Comparison of ENCODE assay signal across 18 mouse cellular contexts in the genomic region with DNA sequence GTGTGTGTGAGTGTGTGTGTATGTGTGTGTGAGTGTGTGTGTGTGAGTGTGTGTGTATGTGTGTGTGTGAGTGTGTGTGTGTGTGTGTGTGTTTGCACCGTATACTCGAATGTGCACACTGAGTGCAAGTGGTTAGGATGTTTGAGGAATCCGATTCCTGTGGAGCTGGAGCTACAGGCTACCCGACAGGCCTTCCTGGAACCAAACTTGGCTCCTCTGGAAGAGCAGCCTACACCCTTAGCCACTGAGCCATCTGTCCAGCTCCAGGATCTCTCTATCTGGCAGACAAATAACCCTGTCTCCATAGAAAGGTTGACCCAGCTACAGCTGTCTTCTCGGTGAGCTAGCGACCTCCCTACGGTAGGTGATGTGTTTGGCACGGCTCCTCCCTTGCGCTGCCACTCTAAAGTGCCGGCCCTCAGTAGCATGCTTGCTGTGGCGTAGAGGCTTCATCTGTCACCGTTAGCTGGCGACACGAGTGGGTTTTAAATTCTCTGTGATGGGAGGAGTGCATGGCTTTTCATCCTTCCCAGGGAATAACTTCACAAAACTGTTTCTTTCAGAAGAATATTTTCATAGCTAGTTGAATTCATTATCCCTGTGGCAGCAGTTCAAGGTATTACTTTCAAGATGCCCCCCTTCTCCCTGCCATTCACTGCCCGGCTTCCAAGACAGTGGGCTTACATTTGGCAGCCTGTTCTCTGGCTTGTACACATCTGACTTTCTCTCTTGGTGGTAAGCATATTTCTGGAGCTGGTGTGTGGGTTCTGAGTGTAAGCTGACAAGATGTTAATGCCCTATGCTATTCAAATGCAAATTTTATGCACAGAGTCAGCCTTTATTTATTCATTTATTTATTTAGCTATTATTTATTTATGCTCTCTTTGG.
DNase-seq lines count a peak whose midpoint lies in the region; ATAC-seq lines count a peak whose summit lies in the region.
"Had no signal": no experiment of that assay in that cellular context is flagged by ENCODE, and none has a peak within 500 bp of the region (broad histone marks: within the 10 kb centered on the region; RNA-seq: fewer than 3 reads in every experiment).

No protein-coding gene starts in this region.

- DNase-seq in forebrain, embryonic 14.5 days (ENCODE audit: low spot score): peak; percentile 19
- DNase-seq in hindbrain, embryonic 14.5 days (ENCODE audit: low spot score): no peak
- no peak for DNase-seq in hindbrain, embryonic 10.5 days (ENCODE audit: low spot score)
- DNase-seq in brain, adult 2 months (ENCODE audit: low read depth, low spot score): peak; percentile 50
- no peak for DNase-seq in c-Kit-positive CD71-positive TER-119-positive erythroid progenitor cells, embryonic 14.5 days (ENCODE audit: low spot score)
- DNase-seq: adrenal gland, postnatal 25 days; B cell, adult 2 months; gastrocnemius, postnatal 14 days; kidney, adult 18-20 months; lung, postnatal 4 days; right cerebral cortex, postnatal 14 days; thymus, adult 18-20 months had no signal

- no peaks in the 10 kb centered on the region for H3K36me3 ChIP-seq in forebrain, embryonic 14.5 days (ENCODE audit: control insufficient read depth, insufficient read depth, low read length)
- H3K36me3 ChIP-seq in forebrain, embryonic 16.5 days (ENCODE audit: control insufficient read depth, insufficient read depth): no peaks in the 10 kb centered on the region
- no peaks in the 10 kb centered on the region for H3K36me3 ChIP-seq in hindbrain, embryonic 14.5 days (replicated peaks; ENCODE audit: control insufficient read depth, insufficient read depth)
- H3K36me3 ChIP-seq in hindbrain, embryonic 10.5 days: no peaks in the 10 kb centered on the region
- no peaks in the 10 kb centered on the region for H3K36me3 ChIP-seq in midbrain, embryonic 15.5 days (replicated peaks)
- H3K36me3 ChIP-seq: lung, embryonic 15.5 days; neural tube, embryonic 15.5 days had no signal

- no peaks in the 10 kb centered on the region for H3K4me1 ChIP-seq in forebrain, embryonic 14.5 days (ENCODE audit: control insufficient read depth, insufficient read depth, low read length)
- peaks cover 5% of the 10 kb centered on the region; the same call in 1 of the 2 replicates for H3K4me1 ChIP-seq in forebrain, embryonic 16.5 days (replicated peaks; ENCODE audit: control insufficient read depth, insufficient read depth, low read length)
- H3K4me1 ChIP-seq in hindbrain, embryonic 14.5 days (replicated peaks; ENCODE audit: control insufficient read depth, insufficient read depth, low read length): no peaks in the 10 kb centered on the region; the same call in 1 of the 2 replicates
- H3K4me1 ChIP-seq in hindbrain, embryonic 10.5 days (replicated peaks): 0 out of 2 replicates have a peak, but pooled peaks cover 3% of the 10 kb centered on the region
- H3K4me1 ChIP-seq in midbrain, embryonic 15.5 days: no peaks in the 10 kb centered on the region
- H3K4me1 ChIP-seq: lung, embryonic 15.5 days had no signal

- H3K4me2 ChIP-seq in forebrain, embryonic 14.5 days (ENCODE audit: low read length): no peak overlapping the region
- no peak overlapping the region for H3K4me2 ChIP-seq in forebrain, embryonic 16.5 days (ENCODE audit: low read length)
- H3K4me2 ChIP-seq in hindbrain, embryonic 14.5 days (replicated peaks): no peak overlapping the region
- H3K4me2 ChIP-seq in midbrain, embryonic 15.5 days: no peak overlapping the region
- H3K4me2 ChIP-seq: lung, embryonic 15.5 days; neural tube, embryonic 15.5 days had no signal

- 73% methylated on average over 15 of the region's 15 CpGs for WGBS in forebrain, embryonic 14.5 days
- 52% methylated on average over 15 of the region's 15 CpGs for WGBS in forebrain, embryonic 16.5 days
- WGBS in hindbrain, embryonic 14.5 days: 62% methylated on average over 15 of the region's 15 CpGs
- WGBS in hindbrain, embryonic 10.5 days: 85% methylated on average over 15 of the region's 15 CpGs
- 66% methylated on average over 15 of the region's 15 CpGs for WGBS in midbrain, embryonic 15.5 days

- no peaks in the 10 kb centered on the region for H3K27me3 ChIP-seq in forebrain, embryonic 14.5 days (replicated peaks; ENCODE audit: control insufficient read depth, insufficient read depth, low read length)
- no peaks in the 10 kb centered on the region for H3K27me3 ChIP-seq in forebrain, embryonic 16.5 days (replicated peaks; ENCODE audit: control insufficient read depth, insufficient read depth, low read length)
- H3K27me3 ChIP-seq in hindbrain, embryonic 14.5 days (ENCODE audit: control insufficient read depth, insufficient read depth, low read length): no peaks in the 10 kb centered on the region
- no peaks in the 10 kb centered on the region for H3K27me3 ChIP-seq in hindbrain, embryonic 10.5 days (ENCODE audit: insufficient read depth, poor library complexity, severe bottlenecking)
- no peaks in the 10 kb centered on the region for H3K27me3 ChIP-seq in midbrain, embryonic 15.5 days (replicated peaks)
- H3K27me3 ChIP-seq: lung, embryonic 15.5 days; neural tube, embryonic 15.5 days had no signal

- no peak overlapping the region for H3K27ac ChIP-seq in forebrain, embryonic 14.5 days (ENCODE audit: low read depth, low read length)
- no peak overlapping the region for H3K27ac ChIP-seq in forebrain, embryonic 16.5 days (ENCODE audit: low read length)
- H3K27ac ChIP-seq in hindbrain, embryonic 14.5 days: no peak overlapping the region
- H3K27ac ChIP-seq in hindbrain, embryonic 10.5 days: no peak overlapping the region
- 0 out of 2 replicates have a peak overlapping the region, but pooled peaks have one; percentile 44 for H3K27ac ChIP-seq in midbrain, embryonic 15.5 days
- H3K27ac ChIP-seq: kidney, postnatal 0 days; liver, embryonic 14.5 days; lung, embryonic 15.5 days; neural tube, embryonic 15.5 days had no signal

- no peak overlapping the region for H3K4me3 ChIP-seq in forebrain, embryonic 14.5 days (ENCODE audit: low read depth, low read length)
- H3K4me3 ChIP-seq in forebrain, embryonic 16.5 days (replicated peaks; ENCODE audit: low read length): no peak overlapping the region
- no peak overlapping the region for H3K4me3 ChIP-seq in hindbrain, embryonic 14.5 days (replicated peaks; ENCODE audit: low read length)
- H3K4me3 ChIP-seq in hindbrain, embryonic 10.5 days: no peak overlapping the region
- H3K4me3 ChIP-seq in midbrain, embryonic 15.5 days: no peak overlapping the region
- H3K4me3 ChIP-seq: lung, embryonic 15.5 days; neural tube, embryonic 15.5 days had no signal

- ATAC-seq in forebrain, embryonic 14.5 days: peak; percentile 26; the same call in 1 of the 2 replicates
- ATAC-seq in forebrain, embryonic 16.5 days: no peak
- peak; percentile 46; the same call in 1 of the 2 replicates for ATAC-seq in hindbrain, embryonic 14.5 days (ENCODE audit: low FRiP score)
- ATAC-seq in midbrain, embryonic 15.5 days (replicated peaks): no peak; the same call in 1 of the 2 replicates

- no peaks in the 10 kb centered on the region for H3K9me3 ChIP-seq in forebrain, embryonic 14.5 days (replicated peaks; ENCODE audit: control insufficient read depth, low read length)
- no peaks in the 10 kb centered on the region for H3K9me3 ChIP-seq in forebrain, embryonic 16.5 days (ENCODE audit: control insufficient read depth, low read length)
- no peaks in the 10 kb centered on the region for H3K9me3 ChIP-seq in hindbrain, embryonic 14.5 days (ENCODE audit: control insufficient read depth, low read length)
- H3K9me3 ChIP-seq in hindbrain, embryonic 10.5 days: no peaks in the 10 kb centered on the region
- H3K9me3 ChIP-seq in midbrain, embryonic 15.5 days: no peaks in the 10 kb centered on the region
- H3K9me3 ChIP-seq: lung, embryonic 15.5 days; neural tube, embryonic 15.5 days had no signal

- no peak overlapping the region for H3K9ac ChIP-seq in forebrain, embryonic 14.5 days (ENCODE audit: low read length)
- no peak overlapping the region for H3K9ac ChIP-seq in forebrain, embryonic 16.5 days (replicated peaks; ENCODE audit: low read depth, low read length)
- no peak overlapping the region for H3K9ac ChIP-seq in hindbrain, embryonic 14.5 days
- H3K9ac ChIP-seq in midbrain, embryonic 15.5 days: no peak overlapping the region
- H3K9ac ChIP-seq: liver, embryonic 14.5 days; lung, embryonic 15.5 days; neural tube, embryonic 15.5 days had no signal

Comparison
In these comparisons a context has a peak if more than half of its experiments do, and no peak if none do; other contexts are left out.
1. ATAC-seq: peak in forebrain, embryonic 14.5 days (single experiment) and hindbrain, embryonic 14.5 days (single experiment); none in forebrain, embryonic 16.5 days (single experiment) and midbrain, embryonic 15.5 days (single experiment).
2. DNase-seq: peak in forebrain, embryonic 14.5 days (single experiment) and brain, adult 2 months (single experiment); none in hindbrain, embryonic 14.5 days (single experiment), hindbrain, embryonic 10.5 days (single experiment) and c-Kit-positive CD71-positive TER-119-positive erythroid progenitor cells, embryonic 14.5 days (single experiment).